Mouse (Mus musculus) heart, adult 2 months (tissue): ENCODE measurements around the gene Helb.

Source experiments
- CTCF ChIP-seq: fragments of 200-600 bp; IDR thresholded peaks from 2 replicates; pipeline ENCODE4 v1.8.1; 2022; ENCODE audit warnings: antibody characterized with exemption, mild to moderate bottlenecking, moderate library complexity
- POLR2A ChIP-seq: fragments of 200-500 bp; IDR thresholded peaks from 2 replicates; pipeline ENCODE4 v1.6.1; 2011; ENCODE audit warnings: mild to moderate bottlenecking, low read depth, low read length, control low read depth; ENCODE audit not compliant: insufficient read depth

- TF ChIP-seq CTCF (no peak), POLR2A (no peak)
Observed at GRCm38 (mm10) chr10:120033866-120034265, 78.9 kb downstream of the Helb start.
